Mouse (Mus musculus) heart, embryonic 16.5 days (tissue): ENCODE results near the gene Trak1. TPM values are rescaled to one million over a fixed set of nuclear protein-coding genes. Genes with fewer than 3 reads are reported as not detected.
A peak's percentile ranks its signal among the peaks of the same experiment; 100 is the strongest.

ENCODE experiments used
- ATAC-seq: fragments of 200-750 bp; cut with Nextera tagmentation; replicated peaks from 2 replicates; pipeline ENCODE4 v1.8.0; 2017; ENCODE audit warnings: moderate number of reproducible peaks; ENCODE audit not compliant: insufficient read depth, low FRiP score; ENCODE audit errors: extremely low read depth
- H3K27ac ChIP-seq: fragments of 300-500 bp; sonication (generic); 2 replicates; pipeline ENCODE4 v1.5.1; 2014; ENCODE audit warnings: mild to moderate bottlenecking, low read length, control low read depth, moderate library complexity
- H3K27me3 ChIP-seq: fragments of 300-500 bp; sonication (generic); 2 replicates; pipeline ENCODE4 v1.6.1; 2014; ENCODE audit warnings: low read length, mixed read lengths; ENCODE audit not compliant: control insufficient read depth, insufficient read depth
- H3K36me3 ChIP-seq: fragments of 300-500 bp; sonication (generic); 2 replicates; pipeline ENCODE4 v1.6.1; 2014; ENCODE audit not compliant: control insufficient read depth, insufficient read depth
- H3K4me1 ChIP-seq: fragments of 300-500 bp; sonication (generic); 2 replicates; pipeline ENCODE4 v1.6.1; 2014; ENCODE audit warnings: low read length, mixed read lengths; ENCODE audit not compliant: control insufficient read depth, insufficient read depth
- H3K4me2 ChIP-seq: fragments of 300-500 bp; sonication (generic); 2 replicates; pipeline ENCODE4 v1.6.1; 2014; ENCODE audit warnings: low read depth, mild to moderate bottlenecking, control low read depth, low read length
- H3K4me3 ChIP-seq: fragments of 300-500 bp; sonication (generic); 2 replicates; pipeline ENCODE4 v1.5.1; 2014; ENCODE audit warnings: mild to moderate bottlenecking, control low read depth, low read length
- H3K9ac ChIP-seq: fragments of 300-500 bp; sonication (generic); 2 replicates; pipeline ENCODE4 v1.6.1; 2014; ENCODE audit warnings: low read length, control low read depth
- H3K9me3 ChIP-seq: fragments of 300-500 bp; sonication (generic); replicated peaks from 2 replicates; pipeline ENCODE4 v1.6.1; 2016; ENCODE audit warnings: low read length; ENCODE audit not compliant: control insufficient read depth
- WGBS: fragments of 180-500 bp; shearing (Covaris S2); extraction: QIAGEN DNeasy Blood & Tissue Kit; methylation state at CpG from one replicate; pipeline ENCODE4 v1.1.7; 2014; 5-methylcytosine and 5-hydroxymethylcytosine counted together
- polyA plus RNA-seq: library from polyadenylated mRNA; unstranded; fragments of >200 nt; fragmentation: Nextera tagmentation; extraction: Ambion mirVana; gene quantifications from 2 replicates; pipeline ENCODE4 v1.2.1, GENCODE M21; 2015

The Trak1 gene
- polyA plus RNA-seq, 1 experiment from 2014 or later: 42.4 TPM

DNA sequence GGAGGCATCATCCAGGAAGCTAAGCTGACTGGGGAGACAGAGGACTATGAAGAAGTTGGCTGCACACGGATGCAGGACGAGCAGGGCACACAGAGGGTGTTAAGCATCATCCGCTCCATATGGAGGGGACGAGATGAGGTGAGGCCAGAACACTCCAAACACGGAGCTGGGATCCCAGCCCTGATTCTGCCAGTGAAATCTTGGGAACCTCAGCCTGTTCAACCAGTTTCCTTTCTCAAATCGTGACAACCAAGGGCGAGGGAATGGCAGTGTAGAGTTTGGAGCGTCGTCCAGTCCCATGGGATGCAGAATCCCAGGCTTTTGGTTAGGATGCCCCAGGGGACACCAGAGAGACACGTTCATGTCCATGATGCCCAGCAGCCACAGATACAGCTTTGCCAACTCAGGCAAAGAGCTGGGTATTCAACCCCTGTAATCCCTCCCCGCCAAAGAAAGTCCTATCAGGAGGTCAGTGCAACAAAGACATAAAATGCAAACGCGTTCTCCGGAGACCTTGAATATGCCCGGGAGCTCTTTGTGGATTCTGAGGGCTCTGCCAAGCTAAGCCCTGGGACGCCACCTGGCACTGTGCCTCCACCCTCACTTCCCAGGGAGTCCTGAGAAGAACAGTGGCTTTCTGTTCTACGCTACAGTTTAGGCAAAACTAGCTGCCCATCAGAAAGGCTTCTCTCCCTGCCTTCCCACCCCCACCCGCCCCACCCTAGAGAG, 69.0 kb downstream of the Trak1 start:
- H3K4me2 ChIP-seq: no peak overlapping the region
- 68% methylated on average over 18 of the region's 18 CpGs for WGBS
- no peaks in the 10 kb centered on the region for H3K9me3 ChIP-seq
- no peak overlapping the region; the same call in 1 of the 2 replicates for H3K9ac ChIP-seq
- peak overlapping the region; percentile 53 for H3K27ac ChIP-seq
- H3K4me1 ChIP-seq: peaks cover 26% of the 10 kb centered on the region
- peaks cover 16% of the 10 kb centered on the region for H3K36me3 ChIP-seq
- ATAC-seq: no peak
- H3K4me3 ChIP-seq: no peak overlapping the region
- H3K27me3 ChIP-seq: no peaks in the 10 kb centered on the region

- Histone ChIP-seq H3K4me1 (peaks cover 27% of the 10 kb centered on the region), H3K4me3 (no peak overlapping the region), H3K27ac (peak overlapping the region; percentile 53; the same call in 1 of the 2 replicates), H3K9ac (peak overlapping the region; percentile 23; the same call in 1 of the 2 replicates), H3K27me3 (no peaks in the 10 kb centered on the region), H3K9me3 (no peaks in the 10 kb centered on the region), H3K36me3 (peaks cover 16% of the 10 kb centered on the region), H3K4me2 (no peak overlapping the region)
- no peak for ATAC-seq
- 69% methylated on average over 12 of the region's 12 CpGs for WGBS
Observed at GRCm38 (mm10) chr9:121366864-121367245, 69.6 kb downstream of the Trak1 start.

DNA sequence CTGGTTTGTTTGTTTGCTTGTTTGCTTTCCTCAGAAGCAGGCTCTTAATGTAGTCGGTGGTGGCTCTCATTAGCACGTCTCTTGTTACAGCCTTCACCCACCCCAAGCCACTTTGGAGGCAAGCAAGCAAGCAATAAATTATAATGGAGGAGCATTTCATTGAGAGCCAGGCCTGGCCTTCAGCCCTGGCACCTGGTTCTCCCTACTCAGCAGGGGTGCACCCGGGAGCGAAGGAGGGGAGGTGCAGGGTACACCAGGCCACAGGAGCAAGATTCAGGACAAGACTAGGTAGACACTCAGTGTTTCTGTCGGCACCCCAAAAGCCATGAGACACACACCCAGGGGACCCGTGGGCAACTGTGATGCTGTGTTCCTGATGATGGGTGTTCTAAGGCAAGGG, 72.3 kb downstream of the Trak1 start:
- no peak overlapping the region for H3K9ac ChIP-seq
- H3K27ac ChIP-seq: no peak overlapping the region
- H3K36me3 ChIP-seq: peaks cover 6% of the 10 kb centered on the region
- H3K27me3 ChIP-seq: no peaks in the 10 kb centered on the region
- peaks cover 49% of the 10 kb centered on the region for H3K4me1 ChIP-seq
- ATAC-seq: no peak
- no peaks in the 10 kb centered on the region for H3K9me3 ChIP-seq
- no peak overlapping the region for H3K4me2 ChIP-seq
- H3K4me3 ChIP-seq: no peak overlapping the region
- 80% methylated on average over 6 of the region's 6 CpGs for WGBS

DNA sequence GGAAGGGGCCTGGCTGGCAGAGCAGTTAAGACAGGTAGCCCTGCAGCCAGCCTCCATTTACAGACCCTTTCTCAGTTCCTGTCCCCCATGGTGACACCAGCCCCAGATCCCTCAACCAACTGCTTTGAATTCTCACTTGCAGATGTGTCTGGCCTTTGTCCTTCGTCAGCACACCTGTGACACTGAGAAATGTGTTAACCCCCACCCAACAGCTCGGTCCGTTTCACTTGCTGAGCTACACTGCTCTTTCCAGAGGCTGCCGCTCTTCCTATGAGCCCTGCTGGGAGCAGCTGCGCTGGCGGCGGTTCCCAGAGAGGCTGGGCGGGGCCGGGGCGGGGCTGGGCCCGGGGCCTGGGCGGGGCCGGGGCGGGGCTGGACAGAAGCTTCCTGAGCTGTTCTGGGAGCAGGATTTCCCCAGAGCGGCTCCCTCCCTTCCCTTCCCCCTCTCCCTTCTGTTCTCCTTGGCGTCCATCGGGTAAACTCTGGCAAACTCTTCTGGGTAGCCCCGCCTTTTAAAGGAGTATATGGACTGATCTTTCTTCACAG, 74.1 kb downstream of the Trak1 start:
- ATAC-seq: peak; percentile 92
- Histone ChIP-seq H3K27me3 (no peaks in the 10 kb centered on the region), H3K4me2 (peak overlapping the region; percentile 58), H3K36me3 (peaks cover 4% of the 10 kb centered on the region; the same call in 1 of the 2 replicates), H3K4me3 (peak overlapping the region; percentile 33), H3K27ac (peak overlapping the region; percentile 89), H3K4me1 (peaks cover 46% of the 10 kb centered on the region), H3K9ac (peak overlapping the region; percentile 67), H3K9me3 (no peaks in the 10 kb centered on the region)
- 2% methylated on average over 17 of the region's 18 CpGs for WGBS

- peak; percentile 39 for ATAC-seq
- no peaks in the 10 kb centered on the region for H3K9me3 ChIP-seq
- peak overlapping the region; percentile 89 for H3K27ac ChIP-seq
- H3K4me3 ChIP-seq: peak overlapping the region; percentile 33
- peak overlapping the region; percentile 49 for H3K9ac ChIP-seq
- WGBS: 7% methylated on average over 11 of the region's 13 CpGs
- peaks cover 4% of the 10 kb centered on the region; the same call in 1 of the 2 replicates for H3K36me3 ChIP-seq
- H3K27me3 ChIP-seq: no peaks in the 10 kb centered on the region
- peaks cover 43% of the 10 kb centered on the region for H3K4me1 ChIP-seq
- H3K4me2 ChIP-seq: peak overlapping the region; percentile 58
Observed at GRCm38 (mm10) chr9:121371946-121372646, 74.8 kb downstream of the Trak1 start.

GRCm38 (mm10) chr9:121373107-121373506, 75.8 kb downstream of the Trak1 start:
- peaks cover 8% of the 10 kb centered on the region for H3K36me3 ChIP-seq
- WGBS: 68% methylated on average over 13 of the region's 13 CpGs
- no peaks in the 10 kb centered on the region for H3K9me3 ChIP-seq
- H3K27me3 ChIP-seq: no peaks in the 10 kb centered on the region
- H3K4me1 ChIP-seq: peaks cover 43% of the 10 kb centered on the region
- no peak overlapping the region for H3K9ac ChIP-seq
- no peak for ATAC-seq
- no peak overlapping the region for H3K27ac ChIP-seq
- H3K4me3 ChIP-seq: no peak overlapping the region
- H3K4me2 ChIP-seq: no peak overlapping the region

- no peaks in the 10 kb centered on the region for H3K27me3 ChIP-seq
- WGBS: 69% methylated on average over 4 of the region's 4 CpGs
- no peaks in the 10 kb centered on the region for H3K9me3 ChIP-seq
- no peak overlapping the region for H3K4me2 ChIP-seq
- H3K9ac ChIP-seq: no peak overlapping the region
- no peak for ATAC-seq
- H3K36me3 ChIP-seq: peaks cover 8% of the 10 kb centered on the region
- peaks cover 43% of the 10 kb centered on the region for H3K4me1 ChIP-seq
- H3K27ac ChIP-seq: no peak overlapping the region
- no peak overlapping the region for H3K4me3 ChIP-seq
Observed at GRCm38 (mm10) chr9:121373512-121373911, 76.2 kb downstream of the Trak1 start.

DNA sequence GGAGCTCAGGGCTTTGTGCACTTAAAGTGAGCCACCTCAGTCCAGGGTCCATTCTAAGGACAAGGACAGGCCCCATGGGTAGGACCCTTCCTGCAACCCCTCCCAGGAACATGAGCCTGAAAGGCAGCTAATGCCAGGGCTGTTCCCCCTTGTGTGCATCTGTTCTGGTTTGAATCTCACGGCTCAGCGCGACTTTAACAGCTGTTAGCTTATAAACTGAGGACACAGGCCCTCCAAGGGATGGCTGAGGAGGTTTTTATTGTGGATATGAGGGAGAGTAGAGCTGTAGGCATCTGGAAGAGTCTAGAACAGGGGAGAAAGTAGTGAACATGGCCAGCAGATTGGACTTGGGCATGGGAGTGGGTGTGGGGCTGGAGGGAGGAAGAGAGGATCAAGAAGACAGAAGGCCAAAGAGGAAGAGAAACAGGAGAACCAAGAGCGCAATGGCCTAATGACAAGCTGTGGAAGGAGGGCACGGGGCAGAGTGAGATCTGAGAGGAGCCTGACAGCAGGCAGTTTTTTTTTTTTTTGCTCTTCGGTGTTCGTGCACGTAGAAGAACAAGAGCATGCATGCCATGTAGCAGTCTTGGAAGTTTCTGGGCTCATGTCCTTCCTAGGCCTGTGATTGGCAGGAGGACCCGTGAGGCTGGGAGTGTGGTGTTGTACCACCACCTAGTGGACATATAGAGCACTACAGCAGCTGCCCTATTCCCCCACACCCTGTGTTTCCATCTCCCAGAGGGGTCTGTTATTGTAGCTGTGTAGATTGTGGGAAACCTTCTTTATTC, 77.0 kb downstream of the Trak1 start:
- no peak overlapping the region for H3K4me2 ChIP-seq
- 0 out of 2 replicates have a peak, but pooled peaks have one; percentile 21 for ATAC-seq
- no peaks in the 10 kb centered on the region for H3K9me3 ChIP-seq
- H3K4me1 ChIP-seq: peaks cover 43% of the 10 kb centered on the region
- H3K36me3 ChIP-seq: peaks cover 4% of the 10 kb centered on the region; the same call in 1 of the 2 replicates
- 38% methylated on average over 9 of the region's 9 CpGs for WGBS
- no peak overlapping the region for H3K9ac ChIP-seq
- H3K27ac ChIP-seq: 0 out of 2 replicates have a peak overlapping the region, but pooled peaks have one; percentile 11
- no peak overlapping the region for H3K4me3 ChIP-seq
- no peaks in the 10 kb centered on the region for H3K27me3 ChIP-seq
